Mouse (Mus musculus) frontal cortex, postnatal 25 days (tissue): ENCODE measurements at regions not wholly inside any gene's neighbourhood (a gene's known extent, or its start where the extent isn't known, plus 50 kb on each side); places are given as distances from the start of the nearest gene placed in this dataset.

Source experiments
- DNase-seq, 2 experiments: peaks; one replicate each; pipeline ENCODE4 v3.0.0; 2022; ENCODE audit warnings: low spot score in 2 of 2

DNA sequence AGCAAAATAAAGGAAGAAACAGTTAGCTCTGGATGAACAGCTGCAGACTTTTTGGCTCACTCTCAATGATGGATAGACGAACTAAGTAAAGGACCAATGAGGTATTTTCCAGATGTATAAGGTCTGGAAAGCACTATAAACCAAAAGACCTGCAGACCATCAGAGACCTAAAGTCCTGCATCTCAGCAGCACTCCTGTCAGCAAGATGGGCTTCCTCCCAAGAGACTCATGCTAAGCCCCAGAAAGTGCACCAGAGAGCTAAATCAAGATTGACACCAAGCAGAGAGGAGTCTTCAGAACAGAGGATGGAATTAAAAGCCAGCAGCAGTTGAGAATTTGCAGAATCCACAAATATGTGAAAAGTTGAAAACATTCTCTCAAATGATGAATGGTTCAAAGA is 425.2 kb upstream of the Kdm8 start:
- no peak for DNase-seq

DNA sequence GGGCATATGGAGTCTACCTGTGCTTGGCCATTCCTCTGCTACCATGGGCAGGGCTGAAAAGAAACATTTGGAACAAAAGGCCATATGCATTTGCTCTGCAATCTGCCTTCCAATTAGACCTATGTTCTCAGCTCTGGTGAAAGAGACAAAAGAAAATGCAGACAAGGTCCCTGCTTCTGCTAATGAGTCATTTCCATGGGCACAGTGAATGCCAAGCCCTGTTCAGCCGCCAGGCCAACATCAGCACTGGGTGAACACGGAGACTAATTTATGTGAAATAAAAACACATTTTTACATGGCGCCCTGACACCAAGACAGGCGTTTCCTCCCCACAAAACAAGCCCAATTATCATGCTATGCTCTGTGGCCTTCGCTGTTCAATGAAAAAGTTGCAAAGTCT is 419.5 kb upstream of the Kdm8 start:
- DNase-seq, result no peak

DNA sequence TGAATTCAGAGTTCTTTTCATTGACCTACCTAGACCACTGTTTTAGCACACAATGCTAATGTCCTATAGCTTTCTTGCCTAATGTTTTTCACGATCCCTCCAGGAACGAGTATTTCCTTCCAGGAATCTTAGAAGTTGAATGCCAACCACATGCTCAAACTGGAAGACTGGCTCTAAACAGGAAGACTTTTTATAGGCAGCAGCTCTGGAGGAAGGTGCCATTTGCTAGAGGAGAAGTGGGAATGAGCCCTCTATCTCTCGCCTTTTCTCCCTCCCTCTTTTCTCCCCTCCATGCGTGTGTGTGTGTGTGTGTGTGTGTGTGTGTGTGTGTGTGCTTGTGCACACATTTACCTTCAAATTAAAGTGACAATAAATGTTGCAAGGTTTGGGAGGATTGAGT is 410.7 kb upstream of the Kdm8 start:
- DNase-seq, result no peak

DNA sequence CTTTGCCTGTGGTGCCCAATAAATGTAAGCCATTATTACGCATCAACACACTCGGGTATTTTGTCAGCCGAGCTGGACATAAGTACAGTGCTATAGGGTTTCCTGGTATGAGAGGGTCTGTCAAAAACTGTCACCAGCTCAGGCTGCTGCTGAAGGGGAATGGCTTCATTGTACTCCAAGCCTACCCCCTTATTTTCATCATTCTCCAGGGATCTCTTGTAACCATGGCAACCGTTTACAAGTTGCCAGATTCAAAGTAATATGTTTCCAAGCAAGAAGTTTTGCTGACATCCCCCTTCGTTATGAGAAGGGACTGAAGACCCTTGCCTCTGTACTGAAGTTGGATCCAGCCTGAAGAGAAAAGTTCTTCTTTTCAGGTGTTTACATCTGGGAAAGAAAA is 410.3 kb upstream of the Kdm8 start:
- no peak for DNase-seq

DNA sequence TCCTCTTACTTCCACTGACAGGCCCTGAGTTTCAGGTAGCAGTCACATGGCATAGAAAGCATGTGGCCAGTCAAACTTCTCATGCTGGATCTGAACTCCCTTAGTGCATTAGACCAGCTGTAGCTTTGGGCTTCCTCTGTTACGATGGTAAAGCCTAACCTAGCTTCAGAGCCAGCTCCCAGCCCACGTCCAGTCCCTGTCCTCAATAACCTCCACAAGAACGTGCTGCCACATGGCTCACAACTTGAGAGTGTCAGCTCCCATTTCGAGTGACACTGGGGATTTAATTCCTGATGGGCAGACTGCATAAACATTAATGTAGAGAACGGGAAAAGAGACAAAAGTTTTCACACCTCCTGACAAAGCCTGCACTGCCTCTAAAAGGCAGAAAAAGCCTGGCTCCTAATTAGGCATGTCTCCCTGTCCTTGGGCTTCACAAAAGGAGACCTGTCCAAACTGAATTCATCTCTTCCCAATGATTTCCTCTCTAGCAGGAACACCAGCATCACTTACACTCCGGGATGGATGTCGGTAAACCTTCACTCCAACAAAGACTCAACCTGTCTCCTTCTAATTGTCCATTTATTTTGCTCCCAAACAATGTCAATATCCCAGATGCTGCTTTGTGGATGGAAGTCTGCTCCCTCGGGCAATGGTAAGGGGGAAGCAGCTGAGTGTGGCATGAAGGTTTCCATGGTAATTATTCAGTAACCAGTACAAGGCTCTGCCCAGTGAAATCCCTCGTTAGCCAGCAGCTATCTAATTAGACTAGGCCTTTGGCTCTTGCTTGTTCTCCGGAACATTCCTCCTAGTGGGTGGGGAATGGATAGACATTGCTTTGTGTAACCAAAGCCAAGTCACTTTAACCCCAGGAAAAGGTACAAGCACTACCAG is 408.1 kb upstream of the Kdm8 start:
- no peak for DNase-seq

DNA sequence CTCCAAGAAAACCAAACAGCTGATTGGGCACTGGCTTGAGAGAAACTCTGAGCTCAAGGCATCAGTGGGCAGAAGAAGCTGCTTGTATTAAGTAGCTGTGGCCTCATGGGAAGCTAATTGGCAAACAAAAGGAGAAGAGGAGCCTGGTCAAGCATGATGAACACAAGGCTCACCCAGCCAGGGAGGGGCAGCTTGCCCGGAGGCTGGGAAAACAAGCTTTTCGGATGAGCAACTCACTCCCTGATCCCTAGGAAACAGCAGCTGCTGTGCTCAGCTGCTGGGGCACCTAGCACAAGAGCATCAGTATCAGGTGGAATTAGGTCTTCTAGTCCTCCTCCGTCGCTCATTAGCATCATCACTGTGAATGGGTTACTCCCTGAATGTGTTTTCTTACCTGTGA is 405.6 kb upstream of the Kdm8 start:
- no peak for DNase-seq

DNA sequence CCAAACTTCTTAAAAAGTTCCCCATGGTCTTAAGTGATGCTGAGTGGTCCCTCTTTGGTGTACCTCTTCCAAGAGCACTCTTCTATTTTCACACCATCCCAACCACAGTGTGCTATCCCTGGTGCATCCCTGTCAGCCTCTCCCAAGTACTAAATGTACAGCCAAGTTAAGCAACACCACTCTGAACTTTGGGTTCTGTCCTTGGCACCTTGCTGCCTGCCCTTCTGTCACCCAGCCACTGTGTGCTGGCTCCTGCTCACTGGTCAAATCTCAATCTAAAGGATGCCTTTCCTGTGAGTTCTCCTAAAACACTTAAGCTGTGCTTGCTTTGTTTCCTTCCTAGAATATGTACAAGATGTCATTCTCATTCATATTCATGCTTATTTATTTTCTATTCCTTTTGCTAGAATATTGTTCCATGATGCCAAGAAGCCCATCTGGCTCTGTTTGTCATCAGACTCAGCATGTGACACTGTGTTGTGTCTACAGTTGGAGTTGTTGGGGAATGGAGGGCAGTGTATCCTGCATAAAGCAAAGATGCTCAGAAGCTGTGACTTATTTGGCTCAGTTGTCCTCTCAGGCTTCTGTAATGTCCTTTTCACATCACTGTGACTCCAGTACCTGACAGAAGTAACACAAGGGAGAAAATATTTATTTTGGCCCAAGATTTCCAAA is 388.4 kb upstream of the Kdm8 start:
- no peak for DNase-seq

DNA sequence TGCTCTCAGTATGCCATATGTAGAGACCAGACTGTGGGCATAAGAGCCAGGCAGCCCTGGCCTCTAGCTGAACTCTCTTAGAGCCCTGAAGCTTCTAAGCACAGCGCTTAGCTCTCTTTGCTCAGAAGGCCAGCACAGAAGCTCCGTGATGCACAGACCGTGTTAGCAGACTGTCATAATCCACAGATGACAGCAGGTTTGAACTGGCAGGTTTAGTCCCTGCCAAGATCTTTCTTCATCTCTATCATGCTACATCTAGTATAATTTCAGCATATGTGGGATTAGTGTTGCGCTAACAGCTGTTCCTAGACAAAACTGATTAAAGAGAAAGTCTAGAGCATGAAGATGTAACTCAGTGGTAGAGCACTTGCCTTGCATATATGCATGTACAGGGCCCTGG is 342.0 kb upstream of the Kdm8 start:
- no peak for DNase-seq

DNA sequence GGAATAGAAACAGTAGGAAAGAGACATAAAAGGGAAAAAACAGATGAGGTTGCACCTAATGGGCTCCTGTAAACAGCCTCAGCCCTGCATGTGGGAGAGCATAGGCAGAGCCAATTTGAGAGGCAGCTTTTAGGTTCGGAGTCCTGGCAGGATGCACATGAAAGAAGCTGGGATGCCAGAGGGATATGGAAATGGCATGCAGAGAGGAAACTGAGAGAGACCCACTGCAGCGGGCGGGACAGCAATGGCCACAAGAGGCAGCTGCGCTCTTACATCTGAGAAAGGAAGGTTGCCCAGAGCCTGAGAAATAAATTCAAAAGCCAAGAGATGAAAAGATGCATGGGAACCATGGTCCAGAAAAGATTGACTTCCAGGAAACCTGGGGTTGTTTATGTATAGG is 340.5 kb upstream of the Kdm8 start:
- no peak for DNase-seq

DNA sequence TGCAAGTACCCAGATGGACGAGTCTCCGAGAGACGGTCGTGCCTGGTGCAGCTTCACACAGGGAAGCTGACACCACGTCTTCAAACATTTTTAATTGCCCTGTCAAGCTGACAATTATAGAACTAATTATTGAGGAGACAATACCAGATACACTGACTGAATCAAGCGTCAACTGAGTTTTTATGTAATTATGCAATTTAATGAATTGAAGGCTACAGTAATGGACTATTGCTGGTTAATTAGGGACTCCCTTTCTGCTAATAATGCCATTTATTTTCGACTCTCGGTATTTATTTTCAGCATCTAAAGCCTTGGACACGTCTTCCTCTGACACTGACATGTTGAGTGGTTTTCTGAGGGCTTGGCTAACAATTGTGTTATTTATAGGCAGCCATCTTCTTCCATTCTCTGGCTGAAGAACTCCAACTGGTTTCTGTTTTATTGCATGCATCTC is 331.6 kb upstream of the Kdm8 start:
- no peak for DNase-seq

DNA sequence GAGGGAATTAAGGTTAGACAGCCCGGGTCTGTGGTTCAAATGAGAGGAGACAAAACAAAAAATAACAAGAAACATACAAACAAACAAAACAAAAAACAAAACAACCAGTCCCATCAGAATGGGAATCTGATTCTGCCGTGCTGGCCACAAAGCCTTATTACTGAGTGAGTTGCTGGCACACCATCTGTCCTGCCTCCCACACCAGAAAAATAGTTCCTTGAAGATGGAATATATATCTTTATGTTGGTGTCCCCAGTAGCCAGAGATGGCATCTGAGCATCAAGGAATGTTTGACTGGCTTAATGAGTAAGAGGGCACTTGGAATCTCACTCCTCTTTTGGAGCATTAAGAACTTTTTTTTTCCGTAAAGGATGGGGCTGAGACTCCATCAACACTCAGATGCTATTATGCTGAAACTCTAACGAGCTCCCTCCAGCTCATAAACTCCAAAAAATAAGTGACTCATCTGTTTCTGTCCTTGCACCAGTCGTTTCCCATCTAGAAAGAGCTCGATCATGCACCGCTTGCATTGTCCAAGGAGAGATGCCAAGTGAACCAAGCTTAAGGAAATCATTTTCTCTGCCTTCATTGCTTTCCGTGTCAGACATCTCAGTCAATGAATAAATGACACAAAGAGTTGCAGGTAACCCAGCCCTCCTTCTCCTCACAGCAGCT is 329.0 kb upstream of the Kdm8 start:
- no peak for DNase-seq

DNA sequence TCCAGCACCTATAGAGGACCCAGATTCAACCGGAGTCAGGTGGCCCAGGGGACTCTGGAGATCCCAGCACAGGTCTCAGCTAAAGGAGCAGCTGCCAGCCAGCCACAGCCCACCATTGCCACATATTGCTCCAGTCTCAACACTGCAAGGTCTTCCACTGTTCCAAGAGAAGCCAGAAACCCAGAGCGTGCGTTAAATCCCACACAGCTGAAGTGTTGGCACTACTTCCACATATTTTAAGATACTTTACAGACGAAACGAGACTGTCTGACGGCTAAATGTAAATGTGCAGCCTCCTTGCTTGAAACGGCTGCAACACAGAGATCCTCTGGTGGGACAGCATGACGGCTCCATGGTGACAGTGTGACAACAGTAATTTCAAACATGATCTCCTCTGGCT is 327.3 kb upstream of the Kdm8 start:
- DNase-seq, result peak; percentile 12 to 15

DNA sequence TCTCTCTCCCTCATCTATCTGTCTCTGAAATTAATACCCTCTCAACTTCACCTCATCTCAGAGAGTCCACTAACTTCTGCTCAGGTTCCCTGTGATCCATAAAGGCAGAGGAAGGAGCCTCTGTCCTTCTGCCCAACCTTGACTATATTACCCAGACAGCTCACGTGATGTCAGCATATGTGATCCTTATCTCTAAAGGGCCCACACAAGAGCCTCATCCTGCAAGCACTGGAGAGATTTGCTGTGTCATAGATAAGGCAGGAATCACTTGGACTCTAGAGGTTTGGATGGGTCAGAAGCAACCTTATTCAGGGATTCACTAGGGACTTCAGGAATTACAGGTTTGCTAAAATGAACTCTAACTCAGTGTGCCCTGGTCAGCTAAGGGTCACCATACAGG is 315.3 kb upstream of the Kdm8 start:
- no peak for DNase-seq

DNA sequence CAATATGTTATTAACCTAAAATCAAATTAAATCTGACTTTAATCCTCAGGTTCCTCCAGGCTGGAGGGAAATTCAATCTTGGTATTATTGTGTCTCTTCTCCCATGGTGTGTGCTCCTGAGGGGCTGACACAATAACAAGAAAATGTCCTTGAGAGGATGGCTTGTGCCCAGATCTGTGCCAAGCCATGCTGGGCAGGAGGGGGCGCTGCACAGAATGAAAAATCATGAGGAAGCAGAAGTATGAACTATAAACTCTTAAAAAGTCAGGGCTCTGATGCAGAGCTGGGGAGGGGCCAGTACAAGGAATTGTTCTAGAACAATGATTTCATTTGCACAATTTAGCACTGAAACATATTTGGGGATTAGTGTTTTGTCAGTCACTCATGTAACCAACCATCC is 312.5 kb upstream of the Kdm8 start:
- no peak for DNase-seq

DNA sequence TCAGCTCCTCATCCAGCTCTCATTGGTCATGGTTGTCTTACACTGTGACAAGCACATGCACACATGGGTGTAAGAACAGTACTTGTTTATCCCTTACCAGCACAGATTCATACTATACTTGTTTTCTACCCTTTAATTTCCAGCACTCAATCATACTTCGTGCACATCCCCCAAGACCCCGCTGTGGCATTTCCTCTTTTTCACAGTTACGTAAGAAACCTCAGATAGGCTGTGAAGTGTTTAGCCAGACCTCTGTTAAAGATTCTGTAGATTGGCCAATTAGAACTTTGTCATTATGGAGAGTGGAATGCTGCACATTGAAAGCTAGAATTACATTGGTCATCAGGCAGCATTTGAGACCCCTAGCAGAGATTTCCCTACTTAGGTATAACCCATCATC is 305.9 kb upstream of the Kdm8 start:
- DNase-seq, result no peak

DNA sequence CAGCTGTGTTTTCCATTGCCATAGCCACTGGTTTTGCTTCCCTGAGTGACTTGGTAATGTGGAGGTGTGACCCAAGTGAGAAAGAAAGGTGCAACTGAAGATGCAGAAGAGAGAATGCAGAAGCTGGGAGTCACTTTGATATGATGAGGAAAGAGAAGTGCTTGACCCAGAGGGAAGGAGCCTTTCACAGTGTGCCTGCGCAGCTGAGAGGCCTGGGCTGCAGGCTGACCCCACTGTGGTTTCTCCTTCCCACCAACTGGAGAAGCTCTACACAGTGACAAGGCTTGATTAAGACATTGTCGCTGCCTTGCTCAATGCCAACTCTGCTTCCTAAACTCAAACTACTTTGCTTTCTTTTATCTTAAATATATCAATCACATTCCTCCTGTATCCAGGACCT is 305.3 kb upstream of the Kdm8 start:
- no peak for DNase-seq

DNA sequence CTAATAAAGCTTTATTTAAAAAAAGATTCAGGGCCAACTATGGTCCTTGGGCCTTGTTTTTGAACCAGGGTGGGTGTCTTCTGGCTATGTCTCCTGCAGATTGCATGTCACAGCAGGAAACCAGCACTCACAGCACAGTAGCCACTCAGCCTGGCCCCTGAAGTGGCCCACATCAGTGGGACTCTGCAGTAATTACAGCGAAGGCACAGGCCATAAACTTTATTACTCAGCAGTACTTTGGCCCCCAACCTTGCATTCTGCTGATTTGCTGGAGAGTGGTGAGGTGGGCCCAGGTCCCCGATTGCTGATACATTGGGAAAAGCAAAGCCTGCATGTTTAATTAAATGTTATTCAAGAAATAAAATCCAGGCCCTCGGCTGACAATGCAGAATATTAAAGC is 303.6 kb upstream of the Kdm8 start:
- no peak for DNase-seq

DNA sequence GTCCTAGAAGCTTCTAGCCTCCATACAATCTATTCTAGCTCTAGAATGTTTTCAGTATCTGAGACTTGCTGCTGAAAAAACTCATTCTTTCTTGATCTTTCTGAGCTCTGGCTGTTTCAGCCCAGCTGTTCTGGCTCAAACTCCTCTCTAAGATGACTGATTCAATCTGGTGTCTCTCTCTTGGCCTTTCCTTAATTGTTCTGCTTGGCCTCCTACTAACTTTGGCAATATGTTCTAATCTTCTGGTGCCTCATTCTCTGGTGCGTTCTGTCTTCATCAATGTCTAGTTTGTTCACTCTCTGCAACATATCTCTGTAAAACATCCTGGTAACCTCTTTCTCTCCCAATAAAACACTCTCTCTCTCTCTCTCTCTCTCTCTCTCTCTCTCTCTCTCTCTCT is 302.6 kb upstream of the Kdm8 start:
- no peak for DNase-seq

DNA sequence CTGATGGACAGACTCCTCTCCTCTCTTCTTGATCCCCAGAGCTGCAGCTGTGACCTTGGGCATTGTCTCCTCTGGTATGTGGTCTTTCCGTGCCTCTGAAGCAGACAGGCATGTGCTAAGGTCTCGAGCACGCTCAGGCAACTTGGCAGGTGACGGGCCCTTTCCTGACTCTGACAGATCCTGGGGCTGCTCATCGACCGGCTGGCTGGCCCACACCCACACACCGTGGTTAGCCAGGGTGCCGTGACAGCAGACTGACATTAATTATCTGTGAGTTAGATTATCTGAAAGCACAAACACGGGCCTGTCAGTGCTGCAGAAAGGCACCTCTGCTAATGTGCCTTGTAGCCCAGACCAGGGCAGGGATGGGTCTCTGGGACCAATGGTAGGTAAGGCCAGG is 298.5 kb upstream of the Kdm8 start:
- DNase-seq, result no peak

DNA sequence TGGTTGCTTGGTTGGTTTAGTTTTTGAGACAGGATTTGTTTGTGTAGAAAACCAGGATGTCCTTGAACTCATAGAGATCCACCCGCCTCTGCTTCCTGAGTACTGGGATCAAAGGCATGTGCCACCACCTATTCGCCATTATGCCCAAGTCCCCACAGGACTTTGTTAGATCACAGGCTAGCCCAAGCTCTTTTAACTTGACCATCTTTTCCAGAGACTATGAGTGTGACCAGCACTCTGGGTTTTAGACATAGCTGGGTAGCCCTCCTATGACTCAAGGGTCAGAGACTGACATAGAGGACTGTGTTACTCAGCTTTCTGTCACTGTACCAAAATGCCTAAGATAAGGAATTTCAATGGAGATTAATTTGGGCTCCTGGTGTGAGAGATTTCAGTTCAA is 295.3 kb upstream of the Kdm8 start:
- no peak for DNase-seq

DNA sequence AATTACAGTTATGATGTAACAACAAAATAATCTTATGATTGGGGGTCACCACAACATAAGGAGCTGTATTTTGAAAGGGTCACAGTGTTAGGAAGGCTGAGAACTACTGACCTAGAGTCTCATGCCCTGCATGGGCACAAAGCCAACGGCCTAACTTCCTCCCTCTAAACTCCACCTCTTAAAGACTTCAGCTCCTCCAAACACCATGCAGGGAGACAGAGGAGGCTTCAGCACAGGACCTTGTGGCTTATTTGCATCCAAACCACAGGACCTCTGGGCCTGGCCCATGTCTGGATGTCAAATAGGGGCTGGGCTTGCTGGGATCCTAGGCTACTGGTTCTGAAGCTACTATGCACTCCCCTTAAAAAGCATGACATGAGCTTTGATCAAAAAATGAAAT is 294.7 kb upstream of the Kdm8 start:
- DNase-seq, result no peak

DNA sequence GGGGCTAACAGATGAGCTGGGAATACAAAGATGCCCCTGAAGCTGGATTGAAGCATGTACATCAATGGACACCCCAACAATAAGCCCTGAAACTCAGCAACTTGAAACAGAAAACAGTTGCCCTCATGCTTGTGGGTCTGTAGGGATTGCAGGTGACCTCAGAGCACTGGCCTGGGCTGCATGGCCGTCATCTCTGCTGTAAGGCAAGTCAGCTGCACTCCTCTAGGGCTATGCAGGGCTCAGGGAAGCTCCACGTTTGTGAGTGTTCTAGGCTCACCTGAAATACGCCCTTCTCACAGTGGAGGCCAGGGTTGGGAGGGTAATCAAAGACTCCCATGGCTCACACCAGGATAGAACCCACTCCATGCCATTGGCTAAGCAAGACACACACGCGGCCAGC is 292.2 kb upstream of the Kdm8 start:
- no peak for DNase-seq

DNA sequence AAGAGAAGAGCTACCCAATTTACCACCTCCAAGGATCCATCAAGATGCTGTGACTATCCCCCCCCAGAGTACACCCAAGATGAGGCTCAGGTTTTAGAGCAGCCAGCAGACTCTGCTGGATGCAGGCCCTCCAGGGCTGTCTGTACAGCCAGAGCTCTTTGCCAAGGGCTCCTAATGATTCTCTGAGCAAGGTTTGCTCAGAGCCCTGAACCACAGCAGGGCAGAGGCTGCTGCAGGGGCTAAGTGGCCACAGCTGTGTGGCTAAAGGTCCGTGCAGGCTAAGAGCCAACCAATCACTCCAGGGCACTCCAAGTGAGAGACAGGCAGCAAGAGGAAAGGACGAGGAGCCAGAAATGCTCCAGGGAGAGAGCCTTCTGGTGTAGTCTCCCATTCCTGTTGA is 289.2 kb upstream of the Kdm8 start:
- DNase-seq, result no peak
